Mouse (Mus musculus): ENCODE results near the gene Smim14. TPM values are rescaled to one million over a fixed set of nuclear protein-coding genes. Genes with fewer than 3 reads are reported as not detected.
A peak's percentile ranks its signal among the peaks of the same experiment; 100 is the strongest.
"Not testable (repeated sequence)": the region's sequence is repeated elsewhere in the genome, so short reads cannot be mapped to it uniquely, and the experiment has no call there.

The Smim14 gene
- polyA plus RNA-seq, 1 experiment from 2014 or later = 101 TPM

- 81% methylated on average over 1 of the region's 1 CpGs for WGBS
- H3K36me3 ChIP-seq (ENCODE audit: insufficient read depth, low read length) = no peaks in the 10 kb centered on the region
- H3K9me3 ChIP-seq (ENCODE audit: low read length) = no peaks in the 10 kb centered on the region
- no peak overlapping the region for H3K4me2 ChIP-seq (replicated peaks; ENCODE audit: low read depth, low read length)
- no peaks in the 10 kb centered on the region for H3K27me3 ChIP-seq (ENCODE audit: insufficient read depth, low read length)
- H3K4me3 ChIP-seq (ENCODE audit: low read length) = no peak overlapping the region
- no peak overlapping the region for H3K9ac ChIP-seq (replicated peaks; ENCODE audit: low read length)
- no peak for ATAC-seq (ENCODE audit: low FRiP score, low TSS enrichment)
- no peak overlapping the region for H3K27ac ChIP-seq (ENCODE audit: low read length)
- H3K4me1 ChIP-seq (ENCODE audit: insufficient read depth, low read length) = peaks cover 13% of the 10 kb centered on the region
These were observed 6.5 kb upstream of the Smim14 start for GRCm38 (mm10) chr5:65543491-65543890.

- H3K27ac ChIP-seq (ENCODE audit: low read length) = no peak overlapping the region
- peaks cover 13% of the 10 kb centered on the region for H3K4me1 ChIP-seq (ENCODE audit: insufficient read depth, low read length)
- no peak overlapping the region for H3K4me3 ChIP-seq (ENCODE audit: low read length)
- WGBS = 82% methylated on average over 3 of the region's 3 CpGs
- H3K36me3 ChIP-seq (ENCODE audit: insufficient read depth, low read length) = no peaks in the 10 kb centered on the region
- no peak for ATAC-seq (ENCODE audit: low FRiP score, low TSS enrichment)
- no peaks in the 10 kb centered on the region for H3K9me3 ChIP-seq (ENCODE audit: low read length)
- no peak overlapping the region for H3K9ac ChIP-seq (replicated peaks; ENCODE audit: low read length)
- no peaks in the 10 kb centered on the region for H3K27me3 ChIP-seq (ENCODE audit: insufficient read depth, low read length)
- no peak overlapping the region for H3K4me2 ChIP-seq (replicated peaks; ENCODE audit: low read depth, low read length)
These were observed 4.9 kb upstream of the Smim14 start for GRCm38 (mm10) chr5:65541889-65542288.

DNA sequence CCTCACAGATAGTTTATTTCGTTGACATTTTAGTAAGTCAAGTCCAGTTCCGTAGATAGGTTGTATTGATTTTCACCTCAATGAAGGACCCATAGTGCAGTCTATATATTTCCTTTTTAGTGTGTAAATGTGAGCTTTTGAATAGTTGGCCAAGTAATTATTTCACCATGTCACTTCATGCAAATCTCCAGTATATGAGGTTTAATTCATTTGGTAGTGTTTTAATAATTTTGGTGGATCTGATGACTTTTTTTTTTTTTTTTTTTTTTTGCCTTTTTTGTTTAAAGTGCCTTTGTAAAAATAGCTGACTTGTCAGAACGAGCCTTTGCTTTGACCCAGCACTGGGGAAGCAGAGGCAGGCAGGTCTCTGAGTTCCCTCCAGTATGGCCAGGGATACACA lies 2.8 kb upstream of the Smim14 start:
- no peak overlapping the region for H3K4me2 ChIP-seq (replicated peaks; ENCODE audit: low read depth, low read length)
- H3K27me3 ChIP-seq (ENCODE audit: insufficient read depth, low read length) = no peaks in the 10 kb centered on the region
- no peak overlapping the region for H3K9ac ChIP-seq (replicated peaks; ENCODE audit: low read length)
- no peak overlapping the region for H3K4me3 ChIP-seq (ENCODE audit: low read length)
- peaks cover 22% of the 10 kb centered on the region for H3K4me1 ChIP-seq (ENCODE audit: insufficient read depth, low read length)
- H3K27ac ChIP-seq (ENCODE audit: low read length) = no peak overlapping the region
- WGBS = 91% methylated on average over 3 of the region's 3 CpGs
- no peaks in the 10 kb centered on the region for H3K9me3 ChIP-seq (ENCODE audit: low read length)
- no peaks in the 10 kb centered on the region for H3K36me3 ChIP-seq (ENCODE audit: insufficient read depth, low read length)
- no peak for ATAC-seq (ENCODE audit: low FRiP score, low TSS enrichment)

- no peak overlapping the region; the same call in 1 of the 2 replicates for H3K9ac ChIP-seq (replicated peaks; ENCODE audit: low read length)
- peaks cover 24% of the 10 kb centered on the region for H3K4me1 ChIP-seq (ENCODE audit: insufficient read depth, low read length)
- no peaks in the 10 kb centered on the region for H3K36me3 ChIP-seq (ENCODE audit: insufficient read depth, low read length)
- no peaks in the 10 kb centered on the region for H3K27me3 ChIP-seq (ENCODE audit: insufficient read depth, low read length)
- H3K4me3 ChIP-seq (ENCODE audit: low read length) = peak overlapping the region; percentile 33
- H3K27ac ChIP-seq (ENCODE audit: low read length) = no peak overlapping the region
- H3K4me2 ChIP-seq (replicated peaks; ENCODE audit: low read depth, low read length) = peak overlapping the region; percentile 60
- H3K9me3 ChIP-seq (ENCODE audit: low read length) = no peaks in the 10 kb centered on the region
- ATAC-seq (ENCODE audit: low FRiP score, low TSS enrichment) = no peak
- 43% methylated on average over 4 of the region's 4 CpGs for WGBS
These were observed 1.8 kb upstream of the Smim14 start for GRCm38 (mm10) chr5:65538829-65539228.

- Histone ChIP-seq H3K9ac (replicated peaks; ENCODE audit: low read length) (peak overlapping the region; percentile 95), H3K27me3 (ENCODE audit: insufficient read depth, low read length) (no peaks in the 10 kb centered on the region), H3K4me2 (replicated peaks; ENCODE audit: low read depth, low read length) (peak overlapping the region; percentile 67), H3K4me1 (ENCODE audit: insufficient read depth, low read length) (peaks cover 21% of the 10 kb centered on the region), H3K27ac (ENCODE audit: low read length) (peak overlapping the region; percentile 99), H3K4me3 (ENCODE audit: low read length) (peak overlapping the region; percentile 95), H3K36me3 (ENCODE audit: insufficient read depth, low read length) (no peaks in the 10 kb centered on the region), H3K9me3 (ENCODE audit: low read length) (no peaks in the 10 kb centered on the region)
- 1% methylated on average over 4 of the region's 4 CpGs for WGBS
- ATAC-seq (ENCODE audit: low FRiP score, low TSS enrichment) = no peak
These were observed 1.1 kb upstream of the Smim14 start for GRCm38 (mm10) chr5:65538121-65538520.

DNA sequence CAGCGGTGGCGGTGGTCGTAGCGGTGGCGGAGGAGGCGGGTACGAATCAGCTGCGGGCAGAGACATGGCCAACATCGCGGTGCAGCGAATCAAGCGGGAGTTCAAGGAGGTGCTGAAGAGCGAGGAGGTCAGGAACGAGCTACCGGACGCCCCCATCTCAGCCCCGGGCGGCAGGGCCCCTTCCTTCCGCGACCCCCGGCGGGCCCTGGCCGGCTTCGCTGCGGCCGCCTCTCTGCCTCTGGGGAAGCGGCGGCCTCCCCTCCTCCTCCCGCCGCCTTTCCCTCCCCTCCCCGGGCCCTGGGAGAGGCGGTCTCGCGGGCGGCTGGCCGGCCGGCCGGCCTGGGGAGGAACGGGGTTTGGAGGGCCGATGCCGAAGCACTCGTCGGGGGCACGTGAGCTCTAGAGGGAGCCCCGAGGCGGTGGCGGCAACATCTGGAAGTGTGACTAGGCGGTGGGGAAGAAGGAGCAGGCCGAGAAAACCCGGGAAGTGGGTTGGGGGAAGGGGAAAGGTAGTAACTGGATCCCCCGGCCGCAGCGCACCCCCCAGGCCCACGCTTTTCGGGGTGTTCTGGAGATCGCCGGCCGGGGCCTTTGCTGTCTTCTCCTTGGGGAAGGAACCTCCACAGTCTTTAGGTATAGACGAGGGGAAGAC lies 562 bp upstream of the Smim14 start:
- H3K9me3 ChIP-seq (ENCODE audit: low read length) = no peaks in the 10 kb centered on the region
- peak overlapping the region; percentile 95 for H3K4me3 ChIP-seq (ENCODE audit: low read length)
- H3K4me1 ChIP-seq (ENCODE audit: insufficient read depth, low read length) = peaks cover 21% of the 10 kb centered on the region
- H3K4me2 ChIP-seq (replicated peaks; ENCODE audit: low read depth, low read length) = peak overlapping the region; percentile 67
- peak; percentile 77 for ATAC-seq (ENCODE audit: low FRiP score, low TSS enrichment)
- no peaks in the 10 kb centered on the region for H3K27me3 ChIP-seq (ENCODE audit: insufficient read depth, low read length)
- H3K36me3 ChIP-seq (ENCODE audit: insufficient read depth, low read length) = no peaks in the 10 kb centered on the region
- WGBS = 0% methylated on average over 36 of the region's 59 CpGs
- H3K9ac ChIP-seq (replicated peaks; ENCODE audit: low read length) = peak overlapping the region; percentile 95
- H3K27ac ChIP-seq (ENCODE audit: low read length) = peak overlapping the region; percentile 99

DNA sequence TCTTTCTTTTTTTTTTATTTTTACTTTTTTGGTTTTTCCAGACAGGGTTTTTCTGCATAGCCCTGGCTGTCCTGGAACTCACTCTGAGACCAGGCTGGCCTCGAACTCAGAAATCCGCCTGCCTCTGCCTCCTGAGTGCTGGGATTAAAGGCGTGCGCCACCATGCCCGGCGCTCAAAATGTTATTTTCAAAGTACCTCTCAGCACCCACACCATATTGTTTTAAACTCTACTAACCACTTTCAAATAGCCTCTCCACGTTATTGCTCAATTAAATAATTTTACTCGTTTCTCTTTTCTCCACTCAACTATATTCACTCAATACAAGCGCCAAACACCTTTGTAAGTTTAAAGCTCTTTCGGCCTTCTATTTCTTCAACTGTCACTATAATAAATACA lies 917 bp downstream of the Smim14 start:
- ATAC-seq (ENCODE audit: low FRiP score, low TSS enrichment); H3K9me3 ChIP-seq (ENCODE audit: low read length); H3K27me3 ChIP-seq (ENCODE audit: insufficient read depth, low read length); H3K36me3 ChIP-seq (ENCODE audit: insufficient read depth, low read length): not testable (repeated sequence)
- peak overlapping the region; percentile 95 for H3K9ac ChIP-seq (replicated peaks; ENCODE audit: low read length)
- H3K4me3 ChIP-seq (ENCODE audit: low read length) = peak overlapping the region; percentile 95
- peaks cover 21% of the 10 kb centered on the region for H3K4me1 ChIP-seq (ENCODE audit: insufficient read depth, low read length)
- peak overlapping the region; percentile 67 for H3K4me2 ChIP-seq (replicated peaks; ENCODE audit: low read depth, low read length)
- 83% methylated on average over 10 of the region's 10 CpGs for WGBS
- peak overlapping the region; percentile 99 for H3K27ac ChIP-seq (ENCODE audit: low read length)

- 64% methylated on average over 5 of the region's 5 CpGs for WGBS
- no peak overlapping the region for H3K9ac ChIP-seq (replicated peaks; ENCODE audit: low read length)
- H3K4me3 ChIP-seq (ENCODE audit: low read length) = no peak overlapping the region
- no peak overlapping the region for H3K4me2 ChIP-seq (replicated peaks; ENCODE audit: low read depth, low read length)
- H3K4me1 ChIP-seq (ENCODE audit: insufficient read depth, low read length) = peaks cover 21% of the 10 kb centered on the region
- no peaks in the 10 kb centered on the region for H3K36me3 ChIP-seq (ENCODE audit: insufficient read depth, low read length)
- H3K9me3 ChIP-seq (ENCODE audit: low read length) = no peaks in the 10 kb centered on the region
- no peaks in the 10 kb centered on the region for H3K27me3 ChIP-seq (ENCODE audit: insufficient read depth, low read length)
- ATAC-seq (ENCODE audit: low FRiP score, low TSS enrichment) = no peak
- H3K27ac ChIP-seq (ENCODE audit: low read length) = no peak overlapping the region
These were observed 1.4 kb downstream of the Smim14 start for GRCm38 (mm10) chr5:65535457-65536067.

- no peak overlapping the region for H3K9ac ChIP-seq (replicated peaks; ENCODE audit: low read length)
- no peaks in the 10 kb centered on the region for H3K36me3 ChIP-seq (ENCODE audit: insufficient read depth, low read length)
- peaks cover 19% of the 10 kb centered on the region for H3K4me1 ChIP-seq (ENCODE audit: insufficient read depth, low read length)
- 72% methylated on average over 4 of the region's 4 CpGs for WGBS
- no peak overlapping the region for H3K4me2 ChIP-seq (replicated peaks; ENCODE audit: low read depth, low read length)
- H3K4me3 ChIP-seq (ENCODE audit: low read length) = no peak overlapping the region
- no peak for ATAC-seq (ENCODE audit: low FRiP score, low TSS enrichment)
- no peaks in the 10 kb centered on the region for H3K9me3 ChIP-seq (ENCODE audit: low read length)
- no peaks in the 10 kb centered on the region for H3K27me3 ChIP-seq (ENCODE audit: insufficient read depth, low read length)
- no peak overlapping the region for H3K27ac ChIP-seq (ENCODE audit: low read length)
These were observed 2.5 kb downstream of the Smim14 start for GRCm38 (mm10) chr5:65534496-65534895.

- no peak overlapping the region for H3K4me3 ChIP-seq (ENCODE audit: low read length)
- H3K27me3 ChIP-seq (ENCODE audit: insufficient read depth, low read length) = no peaks in the 10 kb centered on the region
- no peaks in the 10 kb centered on the region for H3K9me3 ChIP-seq (ENCODE audit: low read length)
- H3K4me1 ChIP-seq (ENCODE audit: insufficient read depth, low read length) = 0 out of 2 replicates have a peak, but pooled peaks cover 9% of the 10 kb centered on the region
- no peak overlapping the region for H3K9ac ChIP-seq (replicated peaks; ENCODE audit: low read length)
- no peaks in the 10 kb centered on the region for H3K36me3 ChIP-seq (ENCODE audit: insufficient read depth, low read length)
- no peak overlapping the region for H3K4me2 ChIP-seq (replicated peaks; ENCODE audit: low read depth, low read length)
- ATAC-seq (ENCODE audit: low FRiP score, low TSS enrichment) = no peak
- 71% methylated on average over 3 of the region's 3 CpGs for WGBS
- H3K27ac ChIP-seq (ENCODE audit: low read length) = no peak overlapping the region
These were observed 5.7 kb downstream of the Smim14 start for GRCm38 (mm10) chr5:65531283-65531682.
